Mouse (Mus musculus): ENCODE data around the gene AC129217.1.
"Not testable (repeated sequence)": the region's sequence is repeated elsewhere in the genome, so short reads cannot be mapped to it uniquely, and the experiment has no call there.

The AC129217.1 gene

GRCm38 (mm10) chr19:8830664-8831063, 1.1 kb downstream of the AC129217.1 start:
- no peak for DNase-seq (ENCODE audit: low spot score in 2 of 2)

DNA sequence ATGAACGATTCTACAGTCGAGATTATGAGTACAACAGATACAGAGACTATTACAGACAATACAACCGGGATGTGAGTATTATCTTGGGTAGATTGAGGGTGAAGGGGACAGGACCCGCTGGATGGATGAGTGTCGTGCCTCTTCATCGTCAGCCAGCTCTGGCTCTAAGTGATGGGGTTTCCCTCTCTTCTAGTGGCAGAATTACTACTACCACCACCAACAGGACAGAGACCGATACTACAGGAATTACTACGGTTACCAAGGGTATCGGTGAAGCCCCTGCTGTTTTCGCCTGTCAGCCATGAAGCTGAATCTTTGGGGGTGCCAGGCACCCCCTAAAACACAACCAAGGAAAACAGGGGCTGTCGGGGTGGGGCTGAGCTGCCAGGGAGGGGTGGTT, 1.7 kb downstream of the AC129217.1 start:
- no peak for DNase-seq (ENCODE audit: low spot score in 2 of 2)

- no peak for DNase-seq (ENCODE audit: low spot score in 2 of 2)
Measured at GRCm38 (mm10) chr19:8832971-8833370, 3.4 kb downstream of the AC129217.1 start.

DNA sequence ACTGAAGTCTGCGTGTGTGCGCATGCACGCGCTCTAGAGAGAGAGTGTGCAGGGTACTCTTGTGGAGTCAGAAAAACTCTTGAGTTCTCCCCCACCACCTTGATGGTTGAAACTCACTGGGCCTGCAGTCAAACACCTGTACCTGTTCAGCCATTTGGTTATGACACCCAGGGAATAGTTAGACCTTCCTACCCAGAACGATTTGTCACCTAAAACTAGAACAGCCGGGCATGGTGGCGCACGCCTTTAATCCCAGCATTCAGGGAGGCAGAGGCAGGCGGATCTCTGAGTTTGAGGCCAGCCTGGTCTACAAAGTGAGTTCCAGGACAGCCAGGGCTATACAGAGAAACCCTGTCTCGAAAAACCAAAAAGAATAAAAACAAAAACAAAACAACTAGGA, 6.8 kb downstream of the AC129217.1 start:
- DNase-seq (ENCODE audit: low spot score in 2 of 2): not testable (repeated sequence)

- peak; percentile 81 to 90 for DNase-seq (ENCODE audit: low spot score in 2 of 2)
Measured at GRCm38 (mm10) chr19:8837251-8837791, 7.7 kb downstream of the AC129217.1 start, which contains the start of gene Bscl2. Gene Bscl2 (plus strand): TSS chr19:8837467.

- DNase-seq (ENCODE audit: low spot score in 2 of 2): peak in 1 of 2 experiments; percentile 48
Measured at GRCm38 (mm10) chr19:8838041-8838730, 8.6 kb downstream of the AC129217.1 start.

DNA sequence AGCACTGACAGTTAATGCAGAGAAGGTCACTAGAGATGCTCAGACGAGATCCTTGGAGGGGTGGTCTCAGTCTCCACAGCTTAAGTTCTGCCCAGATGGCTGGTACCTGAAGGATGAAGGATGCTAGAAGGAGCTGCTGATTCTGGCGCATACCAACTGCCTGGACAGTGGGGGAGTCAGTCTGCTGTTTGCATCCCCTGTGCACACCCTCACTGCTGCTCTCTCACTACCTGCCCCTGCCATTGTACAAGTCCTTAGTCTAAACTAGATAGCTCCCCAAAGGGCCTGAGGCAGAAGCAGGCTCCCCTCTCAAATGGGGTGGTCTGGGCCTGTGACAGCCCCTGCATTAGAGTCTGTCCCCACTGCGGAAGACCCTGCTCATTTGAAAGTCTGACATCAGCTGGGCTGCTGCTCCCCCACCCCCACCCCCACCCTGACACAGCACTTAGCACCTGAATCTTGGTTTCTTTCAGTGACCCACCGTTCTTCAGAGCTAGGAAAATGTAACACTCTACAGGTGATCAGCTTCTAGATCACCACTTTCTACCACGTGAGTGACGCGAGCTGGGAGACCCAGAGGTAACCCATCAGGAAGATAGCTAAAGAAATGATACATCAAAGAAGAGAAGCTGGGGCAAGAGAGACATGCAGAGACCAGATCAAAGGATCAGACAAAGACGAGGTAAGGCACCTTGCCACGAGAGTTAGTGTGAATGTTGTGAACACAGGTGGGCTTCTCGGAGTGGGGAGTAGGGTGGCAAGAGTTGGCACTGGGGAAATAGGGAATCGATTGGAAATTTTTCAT, 9.7 kb downstream of the AC129217.1 start, which contains the start of gene Gng3:
TSS of gene Gng3 (minus strand) at position 92 of the 805 bp plus-strand sequence.
- peak; percentile 85 to 93 for DNase-seq (ENCODE audit: low spot score in 2 of 2)

DNA sequence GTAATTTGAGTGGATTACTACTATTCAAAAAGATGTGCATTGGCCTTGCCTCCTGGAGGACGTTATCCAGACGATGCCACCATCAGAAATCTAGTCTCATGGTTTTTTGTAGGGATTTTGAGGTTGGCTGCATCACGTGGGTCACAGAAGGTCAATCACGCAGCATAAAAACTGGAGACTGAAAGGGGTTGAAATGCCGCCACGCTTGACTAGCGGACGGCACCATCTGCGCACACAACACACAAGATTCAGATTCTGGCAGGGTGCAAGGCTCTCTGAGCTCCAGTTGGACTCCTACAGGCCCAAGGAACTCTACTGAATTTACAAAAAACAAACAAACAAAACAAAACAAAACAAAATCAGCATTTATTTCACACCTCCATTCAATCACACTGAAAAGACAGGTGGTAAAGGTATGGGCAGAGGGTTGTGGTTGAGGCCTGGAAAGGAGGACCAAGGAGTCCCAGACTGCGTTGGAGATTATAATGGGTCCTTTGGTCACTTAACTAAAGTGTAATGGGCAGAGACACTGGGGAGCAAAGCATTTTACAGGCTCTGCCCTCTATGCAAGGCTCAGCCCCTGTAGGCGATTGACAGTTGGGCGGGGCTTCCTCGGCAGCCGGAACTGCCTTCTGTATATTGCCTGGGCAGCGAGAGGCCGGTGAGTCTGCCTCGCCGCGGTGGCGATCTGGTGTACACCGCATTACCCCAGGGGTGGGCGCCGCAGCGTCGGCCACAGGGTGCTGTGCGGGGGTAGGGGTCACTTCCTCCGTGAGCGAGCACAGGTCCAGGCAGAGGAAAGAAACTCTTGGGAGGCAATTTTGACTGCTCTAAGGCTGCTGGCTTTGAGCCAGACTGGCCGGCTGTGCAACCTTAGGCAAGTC, 10.6 kb downstream of the AC129217.1 start:
- DNase-seq (ENCODE audit: low spot score in 2 of 2): peak in 1 of 2 experiments; percentile 76

- no peak for DNase-seq (ENCODE audit: low spot score in 2 of 2)
Measured at GRCm38 (mm10) chr19:8841012-8841411, 11.4 kb downstream of the AC129217.1 start.

DNA sequence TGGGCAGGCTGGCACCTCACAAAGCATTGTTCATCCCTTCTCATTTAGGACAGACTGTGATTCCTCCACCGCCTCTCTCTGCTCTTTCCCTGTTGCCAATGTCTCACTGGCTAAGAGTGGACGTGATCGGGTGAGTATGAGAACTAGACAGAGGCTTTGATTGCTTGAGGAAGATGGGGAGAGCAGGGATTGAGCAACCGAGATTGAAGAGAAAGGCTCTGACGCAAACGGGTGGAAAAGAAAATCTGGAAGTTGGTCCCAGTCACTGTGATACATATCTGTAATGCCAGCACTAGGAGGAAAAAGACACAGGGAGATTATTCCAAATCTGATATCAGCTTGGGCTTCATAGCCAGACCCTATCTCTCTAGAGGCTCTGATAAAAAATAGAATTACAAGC, 13.4 kb downstream of the AC129217.1 start:
- DNase-seq (ENCODE audit: low spot score in 2 of 2): no peak

GRCm38 (mm10) chr19:8844371-8845129, 15.0 kb downstream of the AC129217.1 start:
- peak in 1 of 2 experiments; percentile 82 for DNase-seq (ENCODE audit: low spot score in 2 of 2)

- no peak for DNase-seq (ENCODE audit: low spot score in 2 of 2)
Measured at GRCm38 (mm10) chr19:8848356-8848755, 18.8 kb downstream of the AC129217.1 start.

GRCm38 (mm10) chr19:8850402-8850901, 20.9 kb downstream of the AC129217.1 start, which contains the start of gene Lrrn4cl:
Gene Lrrn4cl (plus strand): TSS chr19:8850768.
- DNase-seq (ENCODE audit: low spot score in 2 of 2): no peak

GRCm38 (mm10) chr19:8851639-8852038, 22.1 kb downstream of the AC129217.1 start:
- DNase-seq (ENCODE audit: low spot score in 2 of 2): no peak

DNA sequence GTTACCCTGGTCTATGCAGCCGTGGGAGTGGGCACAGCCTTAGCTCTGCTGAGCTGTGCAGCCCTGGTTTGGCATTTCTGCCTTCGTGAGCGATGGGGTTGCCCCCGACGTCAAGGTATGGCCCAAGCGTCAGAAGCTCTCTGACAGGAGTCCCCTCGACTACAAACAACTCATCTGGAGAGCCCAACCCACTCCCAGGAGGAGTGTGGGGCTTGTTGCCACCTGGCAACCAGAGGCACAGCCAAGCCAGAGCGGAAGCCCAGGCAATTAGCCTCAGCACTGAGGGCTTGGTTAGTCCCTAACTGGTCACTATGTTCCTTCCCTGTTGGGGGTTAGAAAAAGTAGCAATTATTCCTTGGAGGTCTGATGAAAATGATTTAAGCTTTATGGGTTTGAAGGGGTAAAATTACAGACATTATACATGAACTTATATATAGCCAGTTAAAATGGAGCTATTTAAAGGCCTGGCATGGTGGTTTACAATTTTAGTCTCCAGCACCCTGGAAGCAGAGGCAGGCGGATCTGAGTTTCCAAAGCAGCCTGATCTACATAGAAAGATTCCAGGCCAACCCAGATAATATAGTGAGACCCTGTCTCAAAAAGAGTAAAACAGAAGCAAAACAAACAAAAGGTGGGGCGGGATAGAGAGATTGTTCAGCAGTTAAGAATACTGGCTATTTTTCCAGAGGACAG, 22.8 kb downstream of the AC129217.1 start:
- DNase-seq (ENCODE audit: low spot score in 2 of 2): no peak

DNA sequence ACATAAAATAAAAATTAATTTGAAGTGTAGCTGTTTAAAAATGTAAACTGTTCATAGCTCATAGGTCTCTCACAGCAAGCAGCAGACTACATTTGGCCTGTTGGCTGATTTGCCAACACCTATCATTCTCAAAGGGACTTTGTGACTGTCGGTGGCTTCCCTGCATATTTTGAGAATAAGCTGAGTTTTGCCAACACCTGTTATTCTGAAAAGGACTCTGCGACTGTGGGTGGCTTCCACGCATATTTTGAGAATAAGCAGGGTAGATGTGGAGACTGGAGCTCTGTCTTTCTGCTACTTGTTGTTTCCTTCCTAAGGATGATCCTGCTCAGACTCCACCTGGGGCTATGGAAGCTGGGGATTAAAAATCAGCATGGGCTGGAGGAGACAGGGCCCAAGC, 23.5 kb downstream of the AC129217.1 start:
- no peak for DNase-seq (ENCODE audit: low spot score in 2 of 2)

GRCm38 (mm10) chr19:8857689-8858088, 28.1 kb downstream of the AC129217.1 start:
- DNase-seq (ENCODE audit: low spot score in 2 of 2): no peak

DNA sequence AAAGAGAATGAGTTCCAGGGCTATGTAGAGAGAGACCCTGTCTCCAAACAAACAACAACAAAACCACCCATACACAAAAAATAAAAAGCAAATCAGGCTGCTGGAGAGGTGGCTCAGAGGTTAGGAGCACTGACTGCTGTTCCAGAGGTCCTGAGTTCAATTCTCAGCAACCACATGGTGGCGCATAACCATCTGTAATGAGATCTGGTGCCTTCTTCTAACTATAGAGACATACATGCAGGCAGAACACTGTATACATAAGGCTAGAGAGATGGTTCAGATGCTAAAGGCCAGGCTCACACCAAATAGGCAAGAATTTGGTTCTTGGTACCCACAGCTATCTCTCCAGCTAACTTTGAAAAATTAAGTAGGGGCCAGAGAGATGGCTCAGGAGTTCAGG, 29.4 kb downstream of the AC129217.1 start:
- no peak for DNase-seq (ENCODE audit: low spot score in 2 of 2)

GRCm38 (mm10) chr19:8864265-8864664, 34.7 kb downstream of the AC129217.1 start:
- no peak for DNase-seq (ENCODE audit: low spot score in 2 of 2)

GRCm38 (mm10) chr19:8870381-8870780, 40.8 kb downstream of the AC129217.1 start:
- DNase-seq (ENCODE audit: low spot score in 2 of 2): not testable (repeated sequence)
